Mouse (Mus musculus) monocyte, adult 2 months (primary cell): ENCODE measurements around the gene Ing3.

ENCODE experiments used
- DNase-seq, 2 experiments: peaks; one replicate each; pipeline ENCODE4 v3.0.0; 2022; ENCODE audit warnings: low spot score in 2 of 2, low read depth in 1 of 2

Gene Ing3

GRCm38 (mm10) chr6:22019637-22020036 lies 70.3 kb downstream of the Ing3 start:
- no peak for DNase-seq

- DNase-seq = no peak
Measured at GRCm38 (mm10) chr6:22020696-22021095, 71.3 kb downstream of the Ing3 start.

GRCm38 (mm10) chr6:22021315-22021714 lies 71.9 kb downstream of the Ing3 start:
- no peak for DNase-seq

- DNase-seq = no peak
Measured at GRCm38 (mm10) chr6:22024168-22024567, 74.8 kb downstream of the Ing3 start.
